Mouse (Mus musculus) right cerebral cortex, adult 2 months (tissue): ENCODE results near the gene Kifc3.

ENCODE experiments used
- DNase-seq, 2 experiments: peaks; one replicate each; pipeline ENCODE4 v3.0.0; 2021 to 2022; ENCODE audit warnings: low spot score in 2 of 2

Kifc3 gene

DNA sequence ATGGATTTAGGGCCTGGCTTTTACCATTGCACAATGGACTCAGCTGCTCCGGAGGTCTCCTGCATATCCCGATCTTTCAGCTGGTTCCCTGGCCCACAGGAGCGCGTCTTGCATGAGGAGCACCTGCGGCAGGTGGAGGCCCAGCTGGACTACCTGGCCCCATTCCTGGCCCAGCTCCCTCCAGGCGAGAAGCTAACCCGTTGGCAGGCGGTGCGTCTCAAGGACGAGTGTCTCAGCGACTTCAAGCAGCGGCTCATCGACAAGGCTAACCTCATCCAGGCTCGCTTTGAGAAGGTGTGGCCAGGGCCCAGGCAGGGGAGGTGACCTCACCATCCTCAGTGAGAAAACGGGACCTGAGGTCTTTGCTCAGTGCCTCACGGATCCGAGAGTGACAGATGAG is 126.5 kb downstream of the Kifc3 start:
- DNase-seq = no peak

DNA sequence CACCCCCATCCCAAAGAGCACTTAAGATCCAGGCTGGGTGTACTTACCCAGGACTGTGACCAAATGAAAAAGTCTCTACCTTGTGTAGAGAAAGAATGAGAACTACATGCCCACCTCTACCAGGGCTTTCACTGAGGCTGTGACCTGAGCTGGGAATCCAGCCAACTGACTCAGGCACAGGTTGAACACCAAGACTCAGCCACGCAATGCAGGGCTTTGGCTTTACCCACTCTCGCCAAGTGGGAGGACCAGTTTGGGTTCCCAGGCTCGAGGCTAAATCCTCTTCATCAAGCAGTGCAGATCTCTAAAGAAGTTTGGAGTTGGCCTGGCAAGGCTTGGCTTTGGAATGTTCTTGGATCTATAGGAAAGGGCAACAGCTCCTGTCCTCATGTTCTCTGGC is 127.1 kb downstream of the Kifc3 start:
- no peak for DNase-seq

DNA sequence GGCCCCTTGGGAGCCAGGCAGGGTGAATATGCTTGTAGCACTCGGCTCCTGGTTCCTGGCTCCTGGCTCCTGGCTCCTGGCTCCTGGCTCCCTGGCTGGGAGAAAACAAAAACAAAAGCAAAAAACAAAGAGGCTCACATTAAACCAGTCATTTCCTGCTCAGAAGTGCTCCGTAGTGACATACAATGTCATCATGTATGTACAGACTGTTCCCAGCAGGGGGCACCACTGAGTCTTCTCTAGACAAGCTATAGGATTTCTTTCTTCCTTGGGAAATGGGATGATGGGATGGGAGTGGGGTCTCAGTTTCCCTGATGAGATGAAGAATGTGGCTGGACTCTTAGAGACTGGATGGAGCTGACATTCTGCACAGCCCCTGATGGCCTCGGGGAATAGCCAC is 135.0 kb downstream of the Kifc3 start:
- DNase-seq = peak; percentile 25 to 31

DNA sequence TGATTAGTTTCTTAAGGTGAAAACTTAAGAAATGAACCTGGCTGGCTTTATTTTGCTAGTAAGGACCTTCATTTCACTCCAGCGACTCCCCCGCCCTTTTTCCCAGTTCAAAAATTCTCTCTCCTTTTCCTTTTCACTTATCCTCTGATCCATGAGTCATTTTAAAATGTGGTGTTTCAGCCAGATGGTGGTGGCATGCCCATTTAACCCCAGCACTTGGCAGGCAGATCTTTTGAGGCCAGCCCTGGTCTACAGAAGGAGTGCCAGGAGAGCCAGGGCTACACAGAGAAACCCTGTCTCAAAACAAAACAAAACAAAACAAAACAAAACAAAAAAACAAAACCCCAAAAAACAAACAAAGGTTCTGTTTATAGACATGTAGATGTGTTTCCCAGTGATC is 138.1 kb downstream of the Kifc3 start:
- DNase-seq = no peak

DNA sequence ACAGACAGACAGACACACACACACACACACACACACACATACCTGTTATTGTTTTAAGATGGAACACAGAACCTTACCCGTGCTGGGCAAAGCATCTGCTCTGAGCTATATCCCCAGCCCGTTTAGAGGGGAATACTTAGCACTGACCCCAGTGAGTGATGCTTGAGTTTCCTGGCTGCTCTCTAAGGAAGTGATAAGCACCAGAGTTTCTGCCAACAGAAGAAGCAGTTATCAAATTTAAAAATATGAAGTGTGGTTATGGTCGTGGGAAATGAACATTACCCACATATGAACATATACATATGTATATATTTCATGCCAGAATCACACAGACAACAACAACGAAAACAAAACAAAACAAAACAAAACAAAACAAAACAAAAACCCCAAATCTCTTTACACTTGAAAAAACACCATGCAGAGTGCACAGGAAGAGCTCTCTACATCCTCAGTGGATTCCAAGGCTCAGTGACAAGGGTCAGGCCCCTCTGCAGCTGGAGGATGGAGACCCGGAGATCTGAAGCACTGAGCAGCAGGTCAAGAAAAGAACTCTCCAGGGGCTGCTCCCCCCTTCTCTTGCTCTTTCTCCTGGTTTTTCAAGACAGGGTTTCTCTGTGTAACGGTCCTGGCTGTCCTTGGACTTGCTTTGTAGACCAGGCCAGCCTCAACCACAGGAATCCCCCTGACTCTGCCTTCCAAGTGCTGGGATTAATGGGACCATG is 142.6 kb downstream of the Kifc3 start:
- DNase-seq = no peak

DNA sequence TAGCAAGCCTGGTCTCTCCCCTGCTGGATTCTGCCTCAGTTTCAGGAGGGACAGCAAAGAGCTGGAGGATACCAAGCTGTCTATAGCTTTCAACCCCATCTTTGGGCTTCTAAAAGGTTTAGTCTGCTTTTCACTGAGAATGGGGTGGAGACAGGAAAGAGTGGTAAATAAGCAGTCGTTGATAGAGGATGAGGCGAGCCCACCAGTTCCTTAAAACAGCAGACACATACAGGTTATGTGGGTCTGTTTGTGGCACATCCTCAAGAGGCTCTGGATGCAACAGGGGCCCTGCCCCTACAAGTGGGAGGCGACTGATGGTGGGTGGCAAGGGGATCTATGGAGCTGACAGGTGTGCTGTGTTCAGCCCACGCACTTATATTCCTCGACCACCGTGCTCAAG is 144.0 kb downstream of the Kifc3 start:
- DNase-seq = no peak

DNA sequence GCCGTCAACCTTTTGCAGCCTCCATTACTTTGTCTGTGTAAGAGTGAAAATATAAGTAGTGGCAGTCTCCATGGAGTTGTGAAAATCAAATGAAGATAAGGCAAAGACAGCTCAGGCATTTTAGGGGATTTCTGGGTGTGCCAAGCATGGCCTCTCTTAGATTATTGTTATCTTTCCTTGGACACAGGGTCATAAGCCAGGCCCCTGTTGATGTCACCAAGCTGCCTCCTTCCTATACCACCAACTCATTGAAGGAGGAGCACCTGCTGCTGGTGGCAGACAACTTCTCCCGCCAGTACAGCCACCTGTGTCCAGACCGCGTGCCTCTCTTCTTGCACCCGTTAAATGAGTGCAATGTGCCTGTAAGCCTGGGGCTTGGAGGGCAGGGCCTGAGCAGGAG is 146.2 kb downstream of the Kifc3 start:
- no peak for DNase-seq

DNA sequence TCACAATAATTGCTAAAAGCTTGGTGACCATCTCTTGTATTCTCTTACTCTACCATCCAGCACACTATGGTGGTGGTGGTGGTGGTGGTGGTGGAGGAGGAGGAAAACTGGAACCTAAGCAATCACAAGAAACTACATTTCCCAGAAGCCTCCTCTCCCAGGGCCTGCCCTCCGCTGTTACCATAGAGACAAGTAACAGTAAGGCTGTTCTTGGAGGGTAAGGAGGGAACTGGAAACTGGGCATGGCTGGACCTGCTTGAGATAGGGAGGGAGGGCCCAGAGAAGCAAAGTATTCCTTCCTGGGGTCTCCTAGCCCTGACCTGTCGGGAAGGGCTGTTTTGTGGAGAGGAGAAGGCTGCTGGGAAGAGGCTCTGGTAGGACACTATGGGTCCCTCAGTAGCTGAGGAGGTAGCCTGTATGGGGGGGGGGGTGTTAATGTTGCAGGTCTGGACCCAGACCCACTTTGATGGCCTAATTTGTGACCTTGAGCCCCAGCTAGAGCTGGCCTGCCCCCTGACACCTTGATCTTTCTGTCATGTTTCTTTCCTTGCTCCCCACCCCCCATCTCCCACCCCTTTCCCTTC is 147.6 kb downstream of the Kifc3 start, which contains the start of gene Drc7:
Gene Drc7, plus strand, starts transcription at position 177 of the 584 bp plus-strand sequence.
- no peak for DNase-seq

DNA sequence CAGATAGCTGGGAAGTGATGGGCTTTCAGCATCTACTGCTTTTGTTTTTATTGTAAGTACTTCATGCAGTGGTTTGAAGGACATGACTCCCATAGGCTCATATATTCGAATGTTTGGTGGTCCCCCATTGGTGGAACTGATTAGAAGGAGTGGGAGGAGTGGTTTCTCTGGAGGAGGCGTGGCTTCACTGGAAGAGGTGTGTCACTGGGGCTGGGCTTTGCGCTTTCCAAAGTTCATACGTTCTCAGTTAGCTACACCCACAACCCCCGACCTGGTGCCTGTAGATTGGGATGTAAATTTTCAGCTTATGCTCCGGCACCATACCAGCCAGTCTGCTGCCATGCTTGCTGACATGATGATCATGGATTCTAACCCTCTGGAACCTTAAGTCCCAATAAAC is 148.2 kb downstream of the Kifc3 start:
- no peak for DNase-seq
